Mouse (Mus musculus) E14TG2a.4 (cell line): ENCODE measurements around the gene Fosl1.

ENCODE experiments used
- CTCF ChIP-seq: conservative IDR thresholded peaks from 2 replicates; pipeline ENCODE4 v1.5.1; 2014; ENCODE audit warnings: low read length
- NANOG ChIP-seq: IDR thresholded peaks from 2 replicates; pipeline ENCODE4 v1.6.1; 2014; ENCODE audit warnings: borderline replicate concordance, low read length, mixed read lengths
- POU5F1 ChIP-seq: IDR thresholded peaks from 2 replicates; pipeline ENCODE4 v1.6.1; 2014; ENCODE audit warnings: low read length, borderline replicate concordance

GRCm38 (mm10) chr19:5486771-5487170, 39.4 kb downstream of the Fosl1 start:
- no peak for TF ChIP-seq CTCF
- TF ChIP-seq NANOG: no peak
- no peak for TF ChIP-seq POU5F1
